Mouse (Mus musculus) hindbrain, embryonic 13.5 days (tissue): Measurements from ENCODE around the gene Zfp90. TPM values are rescaled to one million over a fixed set of nuclear protein-coding genes. Genes with fewer than 3 reads are reported as not detected.

ENCODE experiments used
- ATAC-seq: fragments of 200-750 bp; cut with Nextera tagmentation; 2 replicates; pipeline ENCODE4 v1.8.0; 2017; ENCODE audit warnings: moderate TSS enrichment; ENCODE audit not compliant: low FRiP score
- H3K27ac ChIP-seq: fragments of 300-500 bp; sonication (generic); 2 replicates; pipeline ENCODE4 v1.5.1; 2015; ENCODE audit warnings: inconsistent platforms, mild to moderate bottlenecking, moderate library complexity
- H3K27me3 ChIP-seq: fragments of 300-500 bp; sonication (generic); 2 replicates; pipeline ENCODE4 v1.6.1; 2015; ENCODE audit warnings: mild to moderate bottlenecking, inconsistent platforms
- H3K36me3 ChIP-seq: fragments of 300-500 bp; sonication (generic); 2 replicates; pipeline ENCODE4 v1.6.1; 2015; ENCODE audit warnings: mild to moderate bottlenecking, inconsistent platforms
- H3K4me1 ChIP-seq: fragments of 300-500 bp; sonication (generic); replicated peaks from 2 replicates; pipeline ENCODE4 v1.6.1; 2015; ENCODE audit warnings: inconsistent platforms
- H3K4me2 ChIP-seq: fragments of 300-500 bp; sonication (generic); 2 replicates; pipeline ENCODE4 v1.6.1; 2015; ENCODE audit warnings: inconsistent platforms, mild to moderate bottlenecking, moderate library complexity
- H3K4me3 ChIP-seq: fragments of 300-500 bp; sonication (generic); 2 replicates; pipeline ENCODE4 v1.5.1; 2015; ENCODE audit warnings: mild to moderate bottlenecking, inconsistent platforms
- H3K9ac ChIP-seq: fragments of 300-500 bp; sonication (generic); 2 replicates; pipeline ENCODE4 v1.6.1; 2015; ENCODE audit warnings: mild to moderate bottlenecking, inconsistent platforms
- H3K9me3 ChIP-seq: fragments of 300-500 bp; sonication (generic); 2 replicates; pipeline ENCODE4 v1.6.1; 2016; ENCODE audit warnings: inconsistent platforms
- WGBS: fragments of 180-500 bp; shearing (Covaris S2); methylation state at CpG from one replicate; pipeline ENCODE4 v1.1.7; 2015; 5-methylcytosine and 5-hydroxymethylcytosine counted together
- polyA plus RNA-seq: library from polyadenylated mRNA; unstranded; fragments of >200 nt; fragmentation: Nextera tagmentation; extraction: Ambion mirVana; gene quantifications from 2 replicates; pipeline ENCODE4 v1.2.1, GENCODE M21; 2015

Gene Zfp90
- polyA plus RNA-seq, 1 experiment from 2014 or later = 42.3 TPM

- no peaks in the 10 kb centered on the region for H3K9me3 ChIP-seq
- H3K36me3 ChIP-seq = no peaks in the 10 kb centered on the region
- no peak overlapping the region for H3K27ac ChIP-seq
- H3K4me1 ChIP-seq = no peaks in the 10 kb centered on the region; the same call in 1 of the 2 replicates
- no peak overlapping the region for H3K9ac ChIP-seq
- no peak overlapping the region for H3K4me3 ChIP-seq
- ATAC-seq = no peak
- no peaks in the 10 kb centered on the region for H3K27me3 ChIP-seq
- WGBS = 91% methylated on average over 3 of the region's 3 CpGs
- no peak overlapping the region for H3K4me2 ChIP-seq
Observed at GRCm38 (mm10) chr8:106440146-106440545, 25.0 kb downstream of the Zfp90 start.

GRCm38 (mm10) chr8:106442740-106443139 is 27.6 kb downstream of the Zfp90 start:
- no peak overlapping the region for H3K9ac ChIP-seq
- no peaks in the 10 kb centered on the region; the same call in 1 of the 2 replicates for H3K4me1 ChIP-seq
- ATAC-seq = no peak
- 83% methylated on average over 1 of the region's 1 CpGs for WGBS
- H3K4me2 ChIP-seq = no peak overlapping the region
- H3K27me3 ChIP-seq = no peaks in the 10 kb centered on the region
- H3K9me3 ChIP-seq = no peaks in the 10 kb centered on the region
- no peak overlapping the region for H3K27ac ChIP-seq
- H3K36me3 ChIP-seq = no peaks in the 10 kb centered on the region
- no peak overlapping the region for H3K4me3 ChIP-seq

- ATAC-seq = no peak
- no peaks in the 10 kb centered on the region for H3K9me3 ChIP-seq
- H3K9ac ChIP-seq = no peak overlapping the region
- no peak overlapping the region for H3K4me3 ChIP-seq
- WGBS = 85% methylated on average over 6 of the region's 6 CpGs
- no peak overlapping the region for H3K27ac ChIP-seq
- no peaks in the 10 kb centered on the region for H3K27me3 ChIP-seq
- no peak overlapping the region for H3K4me2 ChIP-seq
- H3K4me1 ChIP-seq = peaks cover 10% of the 10 kb centered on the region
- H3K36me3 ChIP-seq = no peaks in the 10 kb centered on the region
Observed at GRCm38 (mm10) chr8:106451301-106452085, 36.4 kb downstream of the Zfp90 start.

- Histone ChIP-seq H3K4me3 (no peak overlapping the region), H3K36me3 (no peaks in the 10 kb centered on the region), H3K27me3 (no peaks in the 10 kb centered on the region), H3K9me3 (no peaks in the 10 kb centered on the region), H3K4me2 (no peak overlapping the region), H3K4me1 (peaks cover 10% of the 10 kb centered on the region), H3K27ac (no peak overlapping the region), H3K9ac (no peak overlapping the region)
- 60% methylated on average over 12 of the region's 12 CpGs for WGBS
- ATAC-seq = no peak
Observed at GRCm38 (mm10) chr8:106452701-106453481, 37.8 kb downstream of the Zfp90 start.

- H3K36me3 ChIP-seq = no peaks in the 10 kb centered on the region
- no peak overlapping the region for H3K9ac ChIP-seq
- 78% methylated on average over 11 of the region's 11 CpGs for WGBS
- no peak overlapping the region for H3K4me2 ChIP-seq
- ATAC-seq = no peak
- H3K9me3 ChIP-seq = no peaks in the 10 kb centered on the region
- H3K27me3 ChIP-seq = no peaks in the 10 kb centered on the region
- no peak overlapping the region for H3K4me3 ChIP-seq
- H3K27ac ChIP-seq = no peak overlapping the region
- peaks cover 10% of the 10 kb centered on the region for H3K4me1 ChIP-seq
Observed at GRCm38 (mm10) chr8:106454036-106454435, 38.9 kb downstream of the Zfp90 start.

- WGBS = 81% methylated on average over 5 of the region's 5 CpGs
- no peaks in the 10 kb centered on the region for H3K36me3 ChIP-seq
- H3K4me1 ChIP-seq = no peaks in the 10 kb centered on the region
- ATAC-seq = no peak
- no peaks in the 10 kb centered on the region for H3K27me3 ChIP-seq
- no peak overlapping the region for H3K27ac ChIP-seq
- H3K4me3 ChIP-seq = no peak overlapping the region
- H3K4me2 ChIP-seq = no peak overlapping the region
- no peaks in the 10 kb centered on the region for H3K9me3 ChIP-seq
- no peak overlapping the region for H3K9ac ChIP-seq
Observed at GRCm38 (mm10) chr8:106462131-106462530, 47.0 kb downstream of the Zfp90 start.

GRCm38 (mm10) chr8:106463795-106464194 is 48.7 kb downstream of the Zfp90 start:
- H3K4me2 ChIP-seq = no peak overlapping the region
- no peak for ATAC-seq
- no peak overlapping the region for H3K4me3 ChIP-seq
- H3K9ac ChIP-seq = no peak overlapping the region
- 80% methylated on average over 6 of the region's 6 CpGs for WGBS
- H3K27ac ChIP-seq = no peak overlapping the region
- no peaks in the 10 kb centered on the region for H3K36me3 ChIP-seq
- no peaks in the 10 kb centered on the region for H3K4me1 ChIP-seq
- H3K9me3 ChIP-seq = no peaks in the 10 kb centered on the region
- no peaks in the 10 kb centered on the region for H3K27me3 ChIP-seq

GRCm38 (mm10) chr8:106469485-106469884 is 54.4 kb downstream of the Zfp90 start:
- 63% methylated on average over 7 of the region's 7 CpGs for WGBS
- no peak for ATAC-seq

GRCm38 (mm10) chr8:106474001-106474400 is 58.9 kb downstream of the Zfp90 start:
- no peaks in the 10 kb centered on the region for H3K27me3 ChIP-seq
- H3K36me3 ChIP-seq = no peaks in the 10 kb centered on the region
- H3K9ac ChIP-seq = no peak overlapping the region
- no peaks in the 10 kb centered on the region for H3K4me1 ChIP-seq
- no peak overlapping the region for H3K4me2 ChIP-seq
- no peak overlapping the region for H3K27ac ChIP-seq
- 90% methylated on average over 5 of the region's 5 CpGs for WGBS
- ATAC-seq = no peak
- H3K9me3 ChIP-seq = no peaks in the 10 kb centered on the region
- H3K4me3 ChIP-seq = no peak overlapping the region

More at GRCm38 (mm10) chr8:106469485-106469884, 54.4 kb downstream of the Zfp90 start:
- no peak overlapping the region for H3K4me2 ChIP-seq
- no peak overlapping the region for H3K27ac ChIP-seq
- H3K4me3 ChIP-seq = no peak overlapping the region
- no peaks in the 10 kb centered on the region for H3K36me3 ChIP-seq
- H3K4me1 ChIP-seq = no peaks in the 10 kb centered on the region
- no peak overlapping the region for H3K9ac ChIP-seq
- no peaks in the 10 kb centered on the region for H3K9me3 ChIP-seq
- H3K27me3 ChIP-seq = no peaks in the 10 kb centered on the region

Other genes with a start within 250 kb of the Zfp90 start
- 66.4 and 71.4 TPM in 2 replicates for gene Slc7a6, start 246.5 kb upstream of the Zfp90 start, polyA plus RNA-seq
- gene Slc7a6os, start 204.4 kb upstream of the Zfp90 start, polyA plus RNA-seq = 39.2 and 42.0 TPM in 2 replicates
- 56.6 and 57.9 TPM in 2 replicates for gene Prmt7, start 204.4 kb upstream of the Zfp90 start, polyA plus RNA-seq
- gene Smpd3, start 77.3 kb upstream of the Zfp90 start, polyA plus RNA-seq = 47.7 and 49.2 TPM in 2 replicates
- not detected in 2 replicates for gene 6030452D12Rik, start 85.2 kb downstream of the Zfp90 start, polyA plus RNA-seq
- 2.3 and 2.7 TPM in 2 replicates for gene Cdh3, start 95.6 kb downstream of the Zfp90 start, polyA plus RNA-seq
- 6.1 and 9.5 TPM in 2 replicates for gene Gm10073, start 158.1 kb downstream of the Zfp90 start, polyA plus RNA-seq
- gene Cdh1, start 188.0 kb downstream of the Zfp90 start, polyA plus RNA-seq = 1.7 and 2.3 TPM in 2 replicates